Mouse (Mus musculus): ENCODE data around the gene Bace2. TPM values are rescaled to one million over a fixed set of nuclear protein-coding genes. Genes with fewer than 3 reads are reported as not detected.
A peak's percentile ranks its signal among the peaks of the same experiment; 100 is the strongest.

Bace2 gene
- polyA plus RNA-seq, 1 experiment = 0.53 TPM

DNA sequence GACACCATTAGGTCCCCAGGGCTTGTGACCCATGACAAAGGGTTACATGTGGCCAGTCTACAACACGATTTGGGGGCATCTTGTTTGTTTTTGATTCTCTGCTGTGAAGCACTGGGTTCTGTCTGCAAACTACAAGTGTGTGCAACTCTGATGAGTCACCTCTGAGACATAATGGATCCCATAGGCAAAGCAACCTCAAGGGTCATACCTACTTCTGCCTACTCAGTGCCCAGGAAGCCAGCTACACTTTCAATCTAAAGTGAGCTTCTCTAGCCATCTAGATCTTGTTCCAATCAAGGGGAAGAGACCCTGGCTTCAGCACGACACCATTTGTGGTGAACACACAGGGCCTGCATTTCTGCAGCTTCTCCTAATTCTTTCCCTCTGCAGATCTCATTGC, 104.7 kb downstream of the Bace2 start:
- TF ChIP-seq USF1 (IDR thresholded peaks at IDR 0.05; ENCODE audit: low read depth) (no peak), POLR2A (IDR thresholded peaks at IDR 0.05; ENCODE audit: insufficient read length, low read depth) (no peak), E2F4 (IDR thresholded peaks at IDR 0.05; ENCODE audit: insufficient read depth) (no peak), SRF (IDR thresholded peaks at IDR 0.05; ENCODE audit: control insufficient read depth, insufficient read length, low read depth) (no peak), CEBPB (IDR thresholded peaks at IDR 0.05; ENCODE audit: insufficient read depth, poor library complexity, severe bottlenecking) (no peak), TCF12 (IDR thresholded peaks at IDR 0.05; ENCODE audit: insufficient read depth, poor library complexity, severe bottlenecking) (no peak), TCF3 (IDR thresholded peaks at IDR 0.05; ENCODE audit: insufficient read length, low read depth) (no peak), REST (IDR thresholded peaks at IDR 0.05; ENCODE audit: insufficient read depth, insufficient read length) (no peak), MYOG (IDR thresholded peaks at IDR 0.05; ENCODE audit: control insufficient read depth in 1 of 3, insufficient read depth in 1 of 3, insufficient read length in 2 of 3, low read depth in 2 of 3) (no peak), MYOD1 (IDR thresholded peaks at IDR 0.05; ENCODE audit: control insufficient read depth in 1 of 3, insufficient read length in 2 of 3, low read depth in 2 of 3) (no peak)
- H3K4me3 ChIP-seq = no peak overlapping the region
- no peaks in the 10 kb centered on the region for H3K27me3 ChIP-seq (ENCODE audit: control insufficient read depth, insufficient read depth, insufficient read length)
- H3K79me2 ChIP-seq (ENCODE audit: control insufficient read depth, insufficient read depth) = no peaks in the 10 kb centered on the region
- H3K36me3 ChIP-seq (ENCODE audit: control insufficient read depth, insufficient read depth) = no peaks in the 10 kb centered on the region
- H3ac ChIP-seq (ENCODE audit: control insufficient read depth, insufficient read length) = no peak overlapping the region
- no peak overlapping the region for H3K4me2 ChIP-seq (ENCODE audit: low read depth)

DNA sequence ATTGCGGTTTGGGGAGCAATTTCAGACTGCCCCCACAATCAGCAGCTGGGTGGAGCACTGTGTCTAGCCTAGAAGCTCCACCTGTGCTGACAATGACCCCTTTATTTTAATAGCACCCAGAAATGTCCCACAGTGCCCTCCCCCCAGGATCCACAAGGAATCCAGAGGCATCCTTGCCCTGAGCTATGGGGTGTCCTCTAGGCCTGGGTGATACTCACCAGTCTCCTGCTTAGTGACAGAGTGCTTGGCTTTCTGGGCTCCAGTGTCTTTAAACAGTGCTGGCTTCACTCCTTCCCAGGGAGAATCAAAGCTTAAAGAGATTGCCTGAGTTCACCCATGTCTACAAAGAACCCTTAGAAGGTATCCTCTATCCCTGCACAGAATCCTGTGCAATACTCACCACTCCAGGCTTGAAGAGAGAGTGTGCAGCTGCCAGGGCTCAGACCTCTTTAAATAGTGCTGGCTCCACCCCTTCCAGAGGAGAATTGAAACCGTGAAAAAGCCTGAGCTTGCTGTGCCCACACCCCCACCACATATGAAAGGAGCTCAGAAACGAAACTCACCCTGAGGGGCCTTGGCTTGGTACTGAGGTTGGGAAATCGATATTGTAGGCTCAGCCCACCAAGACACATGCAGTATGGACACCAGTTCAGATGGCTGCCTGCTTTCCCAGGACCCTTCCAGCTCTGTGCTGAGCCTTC, 106.1 kb downstream of the Bace2 start, which contains the start of gene Mx1:
Mx1 (minus strand) TSS at position 427 of the 701 bp plus-strand sequence.
- Histone ChIP-seq H3K4me3 (no peak within 1 kb of the TSS), H3K36me3 (ENCODE audit: control insufficient read depth, insufficient read depth) (no peaks in the 10 kb centered on the region), H3ac (ENCODE audit: control insufficient read depth, insufficient read length) (no peak within 1 kb of the TSS), H3K27me3 (ENCODE audit: control insufficient read depth, insufficient read depth, insufficient read length) (no peaks in the 10 kb centered on the region), H3K4me2 (ENCODE audit: low read depth) (peak within 1 kb of the TSS; percentile 38), H3K79me2 (ENCODE audit: control insufficient read depth, insufficient read depth) (no peaks in the 10 kb centered on the region)
- no peak for TF ChIP-seq MYOG (IDR thresholded peaks at IDR 0.05; ENCODE audit: control insufficient read depth in 1 of 3, insufficient read depth in 1 of 3, insufficient read length in 2 of 3, low read depth in 2 of 3)

GRCm38 (mm10) chr16:97466182-97466957, 109.8 kb downstream of the Bace2 start:
- TF ChIP-seq MYOG (IDR thresholded peaks at IDR 0.05; ENCODE audit: control insufficient read depth in 1 of 3, insufficient read depth in 1 of 3, insufficient read length in 2 of 3, low read depth in 2 of 3) (no peak), REST (IDR thresholded peaks at IDR 0.05; ENCODE audit: insufficient read depth, insufficient read length) (no peak), TCF3 (IDR thresholded peaks at IDR 0.05; ENCODE audit: insufficient read length, low read depth) (no peak), SRF (IDR thresholded peaks at IDR 0.05; ENCODE audit: control insufficient read depth, insufficient read length, low read depth) (no peak), MYOD1 (IDR thresholded peaks at IDR 0.05; ENCODE audit: control insufficient read depth in 1 of 3, insufficient read length in 2 of 3, low read depth in 2 of 3) (no peak)
- H3K4me2 ChIP-seq (ENCODE audit: low read depth) = no peak overlapping the region

DNA sequence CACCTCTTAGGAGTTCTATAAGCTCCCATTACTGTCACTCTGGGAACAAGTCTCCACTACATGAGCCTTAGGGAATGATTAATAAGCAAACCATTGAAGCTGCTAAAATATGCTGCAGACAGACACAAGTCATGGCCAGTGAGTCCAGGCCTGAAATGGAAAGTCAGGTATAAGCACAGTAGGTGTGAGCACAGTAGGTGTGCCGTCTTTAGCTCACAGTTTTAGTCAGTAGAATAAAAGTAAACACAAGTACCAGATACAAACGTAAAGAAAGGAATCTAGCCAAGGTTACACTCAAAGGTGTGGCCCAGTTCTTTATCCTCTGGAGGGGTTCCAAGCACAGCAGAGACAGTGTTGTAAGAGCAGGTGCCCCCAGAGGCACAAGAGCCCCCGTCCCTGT, 110.9 kb downstream of the Bace2 start:
- no peak overlapping the region for H3K4me2 ChIP-seq (ENCODE audit: low read depth)
- no peaks in the 10 kb centered on the region for H3K79me2 ChIP-seq (ENCODE audit: control insufficient read depth, insufficient read depth)
- H3K36me3 ChIP-seq (ENCODE audit: control insufficient read depth, insufficient read depth) = no peaks in the 10 kb centered on the region
- H3K27me3 ChIP-seq (ENCODE audit: control insufficient read depth, insufficient read depth, insufficient read length) = no peaks in the 10 kb centered on the region
- no peak overlapping the region for H3ac ChIP-seq (ENCODE audit: control insufficient read depth, insufficient read length)
- no peak overlapping the region for H3K4me3 ChIP-seq
- TF ChIP-seq CEBPB (IDR thresholded peaks at IDR 0.05; ENCODE audit: insufficient read depth, poor library complexity, severe bottlenecking) = no peak
- TF ChIP-seq MAX (IDR thresholded peaks at IDR 0.05; ENCODE audit: low read depth) = no peak
- no peak for TF ChIP-seq POLR2A (IDR thresholded peaks at IDR 0.05; ENCODE audit: insufficient read length, low read depth)

More at GRCm38 (mm10) chr16:97466182-97466957, 109.8 kb downstream of the Bace2 start:
- no peaks in the 10 kb centered on the region for H3K36me3 ChIP-seq (ENCODE audit: control insufficient read depth, insufficient read depth)
- no peaks in the 10 kb centered on the region for H3K79me2 ChIP-seq (ENCODE audit: control insufficient read depth, insufficient read depth)
- no peak overlapping the region for H3K4me3 ChIP-seq
- no peaks in the 10 kb centered on the region for H3K27me3 ChIP-seq (ENCODE audit: control insufficient read depth, insufficient read depth, insufficient read length)
- no peak overlapping the region for H3ac ChIP-seq (ENCODE audit: control insufficient read depth, insufficient read length)

DNA sequence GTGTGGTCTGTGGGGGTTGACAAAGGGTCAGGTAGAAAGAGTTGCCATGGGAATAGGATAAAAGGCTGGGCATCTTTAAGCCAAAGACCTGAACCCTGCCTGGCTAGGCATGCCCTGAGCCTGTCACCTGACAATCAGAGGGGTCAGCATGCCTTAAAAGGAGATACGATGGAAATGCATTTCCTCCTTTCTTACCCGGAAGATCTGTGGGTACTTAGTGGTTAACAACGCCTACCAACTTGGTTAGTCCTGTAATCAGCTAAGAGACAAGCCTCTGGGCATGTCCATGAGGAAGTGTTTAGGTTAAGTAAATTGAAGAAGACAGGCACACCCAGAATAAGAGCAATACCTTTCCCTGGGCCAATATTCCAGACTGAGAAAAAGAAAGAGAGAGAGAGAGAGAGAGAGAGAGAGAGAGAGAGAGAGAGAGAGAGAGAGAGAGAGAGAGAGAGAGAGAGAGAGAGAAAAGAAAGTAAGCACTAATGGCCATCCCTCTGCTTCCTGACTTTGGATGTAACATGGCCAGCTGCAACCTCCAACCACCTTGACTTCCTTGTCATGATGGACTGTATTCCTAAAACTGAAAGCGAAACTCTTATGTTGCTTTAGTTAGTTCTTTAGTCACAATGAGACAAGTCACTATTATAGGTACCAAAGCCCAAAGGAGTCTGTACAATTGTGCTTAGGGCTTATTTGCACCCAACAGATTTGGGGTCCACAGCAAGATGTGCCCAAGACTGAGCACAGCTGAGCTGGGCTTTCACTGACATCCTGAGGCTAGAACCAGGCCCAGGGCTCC, 111.7 kb downstream of the Bace2 start:
- H3K4me3 ChIP-seq = no peak overlapping the region
- H3K4me2 ChIP-seq (ENCODE audit: low read depth) = no peak overlapping the region
- H3ac ChIP-seq (ENCODE audit: control insufficient read depth, insufficient read length) = no peak overlapping the region
- H3K27me3 ChIP-seq (ENCODE audit: control insufficient read depth, insufficient read depth, insufficient read length) = no peaks in the 10 kb centered on the region
- H3K36me3 ChIP-seq (ENCODE audit: control insufficient read depth, insufficient read depth) = no peaks in the 10 kb centered on the region
- no peak for TF ChIP-seq CEBPB (IDR thresholded peaks at IDR 0.05; ENCODE audit: insufficient read depth, poor library complexity, severe bottlenecking)
- TF ChIP-seq MYOG (IDR thresholded peaks at IDR 0.05; ENCODE audit: control insufficient read depth in 1 of 3, insufficient read depth in 1 of 3, insufficient read length in 2 of 3, low read depth in 2 of 3) = no peak
- TF ChIP-seq USF1 (IDR thresholded peaks at IDR 0.05; ENCODE audit: low read depth) = no peak
- TF ChIP-seq TCF3 (IDR thresholded peaks at IDR 0.05; ENCODE audit: insufficient read length, low read depth) = no peak
- no peak for TF ChIP-seq SRF (IDR thresholded peaks at IDR 0.05; ENCODE audit: control insufficient read depth, insufficient read length, low read depth)
- no peak for TF ChIP-seq MAX (IDR thresholded peaks at IDR 0.05; ENCODE audit: low read depth)
- no peak for TF ChIP-seq POLR2AphosphoS2 (IDR thresholded peaks at IDR 0.05; ENCODE audit: insufficient read length, low read depth)
- TF ChIP-seq TCF12 (IDR thresholded peaks at IDR 0.05; ENCODE audit: insufficient read depth, poor library complexity, severe bottlenecking) = no peak
- TF ChIP-seq POLR2A (IDR thresholded peaks at IDR 0.05; ENCODE audit: insufficient read length, low read depth) = no peak
- TF ChIP-seq E2F4 (IDR thresholded peaks at IDR 0.05; ENCODE audit: insufficient read depth) = no peak
- TF ChIP-seq MYOD1 (IDR thresholded peaks at IDR 0.05; ENCODE audit: control insufficient read depth in 1 of 3, insufficient read length in 2 of 3, low read depth in 2 of 3) = no peak
- no peak for TF ChIP-seq REST (IDR thresholded peaks at IDR 0.05; ENCODE audit: insufficient read depth, insufficient read length)
- no peaks in the 10 kb centered on the region for H3K79me2 ChIP-seq (ENCODE audit: control insufficient read depth, insufficient read depth)

Measured in myocyte (in vitro differentiated cells).